Mouse (Mus musculus) gastrocnemius, postnatal 14 days (tissue): ENCODE measurements around the gene Adamts1. TPM values are rescaled to one million over a fixed set of nuclear protein-coding genes. Genes with fewer than 3 reads are reported as not detected.

Experiments
- DNase-seq: peaks from one replicate; pipeline ENCODE4 v3.0.0; 2021; ENCODE audit warnings: mixed read lengths
- intact Hi-C: fragments of 180-260 bp; cut with DNase I; formaldehyde crosslinking; loops from one replicate; pipeline ENCODE4 v1.15.1; 2025; ENCODE audit warnings: low total_unique reads
- total RNA-seq, 2 experiments: library from RNA; stranded (reverse); gene quantifications; 2 replicates each; pipeline ENCODE4 v1.2.3; 2021

Gene Adamts1
- total RNA-seq, 2 experiments from 2014 or later: 12.9 to 13.9 TPM

- no peak for DNase-seq
- intact Hi-C loops: no loop called here
Measured at GRCm38 (mm10) chr16:85779775-85780174, 23.1 kb downstream of the Adamts1 start.

DNA sequence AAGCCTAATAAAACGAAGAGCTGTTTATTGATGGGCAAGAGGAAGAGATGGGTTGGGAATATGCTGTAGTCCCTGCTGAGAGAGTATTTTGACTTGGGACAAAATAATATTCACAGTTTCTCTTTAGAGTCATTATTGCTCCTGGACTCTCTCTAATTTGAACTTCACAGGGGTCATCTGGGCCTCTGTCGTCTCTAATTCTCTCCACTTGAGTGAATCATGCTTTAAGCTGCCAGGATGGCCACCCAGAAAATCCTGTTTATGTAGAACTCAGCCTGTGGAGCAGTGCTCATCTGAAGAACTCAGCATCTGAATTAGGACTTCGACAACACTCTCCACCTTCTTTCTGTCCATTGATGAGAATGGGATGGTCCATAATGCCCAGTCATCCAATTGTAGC lies 30.6 kb downstream of the Adamts1 start:
- intact Hi-C loops: no loop called here
- DNase-seq: no peak

DNA sequence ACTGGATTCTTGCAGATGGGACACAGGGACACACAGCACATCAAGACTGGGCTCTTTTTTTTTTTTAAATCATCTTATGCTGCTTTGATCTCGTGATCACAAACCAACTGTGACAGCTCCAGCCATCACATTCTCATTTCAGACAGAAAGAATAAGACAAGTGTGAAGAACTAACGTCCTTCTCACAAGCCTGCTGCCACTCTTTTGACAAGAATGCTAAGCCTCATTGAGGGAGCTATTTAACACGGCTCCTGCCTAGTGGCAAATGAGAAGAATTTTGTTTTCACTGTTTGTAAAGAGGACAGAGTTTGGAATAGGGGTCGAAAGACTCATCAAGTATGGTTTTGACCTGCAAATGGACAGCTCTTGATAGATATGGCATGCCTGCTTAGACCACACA lies 35.6 kb downstream of the Adamts1 start:
- intact Hi-C loops: no loop called here
- DNase-seq: no peak

GRCm38 (mm10) chr16:85765697-85766096 lies 37.2 kb downstream of the Adamts1 start:
- peak; percentile 17 for DNase-seq

GRCm38 (mm10) chr16:85765167-85765566 lies 37.7 kb downstream of the Adamts1 start:
- DNase-seq: no peak

More at GRCm38 (mm10) chr16:85765697-85766096, 37.2 kb downstream of the Adamts1 start:
- intact Hi-C loops: no loop called here

GRCm38 (mm10) chr16:85762052-85762665 lies 40.8 kb downstream of the Adamts1 start:
- DNase-seq: no peak
- intact Hi-C loops: no loop called here

More at GRCm38 (mm10) chr16:85765167-85765566, 37.7 kb downstream of the Adamts1 start:
- intact Hi-C loops: no loop called here

- no peak for DNase-seq
- intact Hi-C loops: no loop called here
Measured at GRCm38 (mm10) chr16:85760961-85761580, 41.8 kb downstream of the Adamts1 start.

DNA sequence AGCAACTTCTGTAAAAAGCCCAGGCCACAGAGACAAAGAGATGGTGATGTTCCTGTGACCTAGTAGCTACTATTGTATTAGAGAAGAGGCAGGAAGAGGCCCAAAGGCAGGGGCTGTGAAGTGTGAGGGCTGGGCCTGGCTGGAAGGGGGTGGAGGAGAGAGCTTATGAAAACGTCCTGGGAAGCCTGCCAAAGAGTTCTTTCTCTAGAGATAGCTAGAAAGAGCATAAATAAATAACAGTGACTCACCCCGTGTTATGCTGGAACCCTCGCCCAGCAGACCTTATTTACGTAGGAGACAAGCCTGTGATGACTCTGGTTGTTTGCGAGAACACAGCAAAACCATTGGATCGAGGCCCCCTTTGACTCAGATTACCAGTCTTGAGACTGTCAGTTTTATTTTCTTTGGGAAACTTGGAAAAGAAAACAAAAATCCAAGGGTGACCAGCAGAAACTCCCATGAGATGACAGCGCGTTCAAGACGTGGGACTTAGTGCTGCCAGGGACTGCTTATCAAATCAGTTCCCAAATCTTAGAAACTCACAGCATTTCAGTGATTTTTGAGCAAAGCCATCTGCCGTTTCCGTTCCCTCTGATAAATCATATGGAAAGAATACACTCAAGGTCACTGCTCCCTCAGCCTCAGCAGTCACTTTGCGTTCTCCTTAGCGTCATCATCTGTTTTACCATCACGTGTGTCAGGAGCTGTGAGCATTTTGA lies 46.7 kb downstream of the Adamts1 start:
- DNase-seq: peak; percentile 67
- intact Hi-C loops: no loop called here

DNA sequence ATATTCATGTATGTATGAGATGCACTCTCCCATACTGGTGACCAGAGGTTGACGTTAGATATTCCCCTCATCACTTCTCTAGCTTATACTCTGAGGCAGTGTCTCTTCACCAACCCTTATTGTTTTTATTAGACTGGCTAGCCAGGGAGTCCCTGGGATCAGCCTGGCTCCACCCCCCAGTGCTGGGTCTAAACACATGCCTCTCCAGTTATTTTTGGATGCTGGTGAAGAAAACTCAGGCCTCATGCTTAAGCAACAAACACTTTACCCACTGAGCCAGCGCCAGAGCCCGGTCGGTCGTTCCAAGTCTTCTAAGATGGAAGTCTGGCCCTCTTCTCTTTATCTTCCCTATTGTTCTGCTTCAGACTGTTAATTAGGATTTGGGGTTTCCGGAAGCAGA lies 53.6 kb downstream of the Adamts1 start:
- intact Hi-C loops: no loop called here
- peak; percentile 9 for DNase-seq

GRCm38 (mm10) chr16:85747589-85748360 lies 55.1 kb downstream of the Adamts1 start:
- peak; percentile 24 for DNase-seq
- intact Hi-C loops: no loop called here

GRCm38 (mm10) chr16:85746386-85746785 lies 56.5 kb downstream of the Adamts1 start:
- DNase-seq: no peak
- intact Hi-C loops: no loop called here

Other genes starting within 250 kb of the Adamts1 start
- gene Cyyr1, start 249.7 kb downstream of the Adamts1 start, total RNA-seq: 10 to 100 TPM in 1 of 2 experiments, 1 to 10 TPM in 1; 9.7 to 12.7 TPM
- gene Adamts5, start 98.7 kb upstream of the Adamts1 start, total RNA-seq: 10 to 100 TPM; 10.1 to 10.3 TPM